Mouse (Mus musculus): Measurements from ENCODE around the gene Iqgap3.

- no peak for TF ChIP-seq POLR2A (IDR thresholded peaks at IDR 0.05; ENCODE audit: low read depth, low read length)
- TF ChIP-seq CTCF (conservative IDR thresholded peaks at IDR 0.05; ENCODE audit: insufficient read depth, insufficient read length, low read depth, low read length), result no peak
Measured at GRCm38 (mm10) chr3:88156817-88157216, 75.0 kb downstream of the Iqgap3 start.
